Mouse (Mus musculus) lung, embryonic 15.5 days (tissue): ENCODE data around the gene Lsm12. TPM values are rescaled to one million over a fixed set of nuclear protein-coding genes. Genes with fewer than 3 reads are reported as not detected.

Experiments
- ATAC-seq: fragments of 200-750 bp; cut with Nextera tagmentation; 2 replicates; pipeline ENCODE4 v1.8.0; 2017; ENCODE audit warnings: moderate number of reproducible peaks, borderline replicate concordance; ENCODE audit not compliant: low FRiP score, low TSS enrichment; ENCODE audit errors: extremely low read depth
- H3K27ac ChIP-seq: fragments of 300-500 bp; sonication (generic); 2 replicates; pipeline ENCODE4 v1.5.1; 2015; ENCODE audit warnings: moderate library complexity, mild to moderate bottlenecking, inconsistent platforms
- H3K27me3 ChIP-seq: fragments of 300-500 bp; sonication (generic); 2 replicates; pipeline ENCODE4 v1.6.1; 2015; ENCODE audit warnings: inconsistent platforms
- H3K36me3 ChIP-seq: fragments of 300-500 bp; sonication (generic); 2 replicates; pipeline ENCODE4 v1.6.1; 2015; ENCODE audit warnings: inconsistent platforms
- H3K4me1 ChIP-seq: fragments of 300-500 bp; sonication (generic); 2 replicates; pipeline ENCODE4 v1.6.1; 2015; ENCODE audit warnings: inconsistent platforms
- H3K4me2 ChIP-seq: fragments of 300-500 bp; sonication (generic); 2 replicates; pipeline ENCODE4 v1.6.1; 2015; ENCODE audit warnings: inconsistent platforms, mild to moderate bottlenecking, moderate library complexity
- H3K4me3 ChIP-seq: fragments of 300-500 bp; sonication (generic); 2 replicates; pipeline ENCODE4 v1.5.1; 2015; ENCODE audit warnings: mild to moderate bottlenecking, inconsistent platforms
- H3K9ac ChIP-seq: fragments of 300-500 bp; sonication (generic); 2 replicates; pipeline ENCODE4 v1.6.1; 2015; ENCODE audit warnings: inconsistent platforms
- H3K9me3 ChIP-seq: fragments of 300-500 bp; sonication (generic); 2 replicates; pipeline ENCODE4 v1.6.1; 2016; ENCODE audit warnings: inconsistent platforms
- WGBS: fragments of 180-500 bp; shearing (Covaris S2); methylation state at CpG from one replicate; pipeline ENCODE4 v1.1.7; 2015; 5-methylcytosine and 5-hydroxymethylcytosine counted together
- microRNA-seq: library from miRNA; unstranded; fragments of <30 nt; microRNA quantifications from one replicate; pipeline ENCODE4, GENCODE M21; 2016
- polyA plus RNA-seq: library from polyadenylated mRNA; unstranded; fragments of >200 nt; fragmentation: Nextera tagmentation; extraction: Ambion mirVana; gene quantifications from 2 replicates; pipeline ENCODE4 v1.2.1, GENCODE M21; 2015

Gene Lsm12
- polyA plus RNA-seq, 1 experiment from 2014 or later: 112 TPM

GRCm38 (mm10) chr11:102140508-102140907, 44.6 kb downstream of the Lsm12 start:
- Histone ChIP-seq H3K4me2 (no peak overlapping the region), H3K4me3 (no peak overlapping the region), H3K27me3 (peaks cover 35% of the 10 kb centered on the region), H3K9ac (no peak overlapping the region), H3K27ac (no peak overlapping the region), H3K4me1 (peaks cover 4% of the 10 kb centered on the region), H3K9me3 (no peaks in the 10 kb centered on the region), H3K36me3 (no peaks in the 10 kb centered on the region)
- ATAC-seq: no peak
- 4% methylated on average over 5 of the region's 5 CpGs for WGBS

GRCm38 (mm10) chr11:102138447-102138740, 46.7 kb downstream of the Lsm12 start:
- peaks cover 17% of the 10 kb centered on the region for H3K27me3 ChIP-seq

GRCm38 (mm10) chr11:102137625-102138446, 47.3 kb downstream of the Lsm12 start:
- no peak overlapping the region for H3K27ac ChIP-seq
- 39% methylated on average over 13 of the region's 13 CpGs for WGBS
- H3K4me2 ChIP-seq: peak overlapping the region; percentile 55
- H3K9ac ChIP-seq: no peak overlapping the region
- no peaks in the 10 kb centered on the region for H3K36me3 ChIP-seq
- H3K27me3 ChIP-seq: peaks cover 11% of the 10 kb centered on the region
- H3K9me3 ChIP-seq: no peaks in the 10 kb centered on the region
- H3K4me1 ChIP-seq: no peaks in the 10 kb centered on the region
- H3K4me3 ChIP-seq: peak overlapping the region; percentile 22
- ATAC-seq: no peak

More at GRCm38 (mm10) chr11:102138447-102138740, 46.7 kb downstream of the Lsm12 start:
- Histone ChIP-seq H3K36me3 (no peaks in the 10 kb centered on the region), H3K4me2 (peak overlapping the region; percentile 55), H3K9ac (no peak overlapping the region), H3K9me3 (no peaks in the 10 kb centered on the region), H3K4me1 (no peaks in the 10 kb centered on the region), H3K27ac (no peak overlapping the region), H3K4me3 (peak overlapping the region; percentile 22)
- ATAC-seq: no peak
- WGBS: under 1% methylated on average over 18 of the region's 18 CpGs

- Histone ChIP-seq H3K27me3 (peaks cover 3% of the 10 kb centered on the region; the same call in 1 of the 2 replicates), H3K9me3 (no peaks in the 10 kb centered on the region), H3K4me3 (no peak overlapping the region), H3K9ac (no peak overlapping the region), H3K4me2 (no peak overlapping the region), H3K36me3 (no peaks in the 10 kb centered on the region), H3K27ac (no peak overlapping the region), H3K4me1 (no peaks in the 10 kb centered on the region)
- no peak for ATAC-seq
- WGBS: 28% methylated on average over 4 of the region's 4 CpGs
These were observed 50.6 kb downstream of the Lsm12 start for GRCm38 (mm10) chr11:102134516-102134915.

GRCm38 (mm10) chr11:102117386-102117785, 67.7 kb downstream of the Lsm12 start:
- H3K27me3 ChIP-seq: no peaks in the 10 kb centered on the region; the same call in 1 of the 2 replicates
- WGBS: 63% methylated on average over 6 of the region's 6 CpGs
- no peak for ATAC-seq
- no peak overlapping the region for H3K4me3 ChIP-seq
- no peaks in the 10 kb centered on the region for H3K9me3 ChIP-seq
- H3K27ac ChIP-seq: no peak overlapping the region
- H3K4me1 ChIP-seq: no peaks in the 10 kb centered on the region
- no peak overlapping the region for H3K4me2 ChIP-seq
- H3K36me3 ChIP-seq: no peaks in the 10 kb centered on the region
- no peak overlapping the region for H3K9ac ChIP-seq

GRCm38 (mm10) chr11:102116241-102116640, 68.9 kb downstream of the Lsm12 start:
- no peak for ATAC-seq
- H3K4me2 ChIP-seq: no peak overlapping the region
- no peak overlapping the region for H3K4me3 ChIP-seq
- no peaks in the 10 kb centered on the region for H3K4me1 ChIP-seq
- H3K27ac ChIP-seq: no peak overlapping the region
- WGBS: 37% methylated on average over 8 of the region's 8 CpGs
- H3K9me3 ChIP-seq: no peaks in the 10 kb centered on the region
- H3K27me3 ChIP-seq: no peaks in the 10 kb centered on the region; the same call in 1 of the 2 replicates
- H3K9ac ChIP-seq: no peak overlapping the region
- no peaks in the 10 kb centered on the region for H3K36me3 ChIP-seq

Small RNA genes lying within 50 kb of the gene (microRNA-seq; reads per million reads assigned to microRNA genes)
- gene Mir8101: 2.8 reads per million, percentile 10 among the genes with 10 or more reads in this experiment

Other genes starting within 250 kb of the Lsm12 start
- gene Sost, start 218.3 kb downstream of the Lsm12 start, polyA plus RNA-seq: 0.44 and 0.52 TPM in 2 replicates
- gene Cfap97d1, start 201.0 kb downstream of the Lsm12 start, polyA plus RNA-seq: not detected in 2 replicates
- 18.8 and 20.0 TPM in 2 replicates for gene Dusp3, start 198.3 kb downstream of the Lsm12 start, polyA plus RNA-seq
- gene Mpp3, start 156.8 kb downstream of the Lsm12 start, polyA plus RNA-seq: 3.8 and 3.9 TPM in 2 replicates
- gene Cd300lg, start 143.8 kb downstream of the Lsm12 start, polyA plus RNA-seq: 0.59 and 0.63 TPM in 2 replicates
- gene Mpp2, start 96.8 kb downstream of the Lsm12 start, polyA plus RNA-seq: 5.8 and 6.9 TPM in 2 replicates
- gene Ppy, start 84.0 kb downstream of the Lsm12 start, polyA plus RNA-seq: not detected in 2 replicates
- gene Pyy, start 77.5 kb downstream of the Lsm12 start, polyA plus RNA-seq: not detected in 2 replicates
- 0.46 and 0.67 TPM in 2 replicates for gene Nags, start 39.8 kb downstream of the Lsm12 start, polyA plus RNA-seq
- gene Tmem101, start 28.9 kb downstream of the Lsm12 start, polyA plus RNA-seq: 31.9 and 36.5 TPM in 2 replicates
- 31.5 and 33.3 TPM in 2 replicates for gene G6pc3, start 4.3 kb upstream of the Lsm12 start, polyA plus RNA-seq
- gene Hdac5, start 44.9 kb upstream of the Lsm12 start, polyA plus RNA-seq: 71.3 and 76.7 TPM in 2 replicates
- 19.9 and 20.4 TPM in 2 replicates for gene BC030867, start 63.6 kb upstream of the Lsm12 start, polyA plus RNA-seq
- gene Asb16, start 83.4 kb upstream of the Lsm12 start, polyA plus RNA-seq: 0.09 and 0.10 TPM in 2 replicates
- 48.7 and 51.4 TPM in 2 replicates for gene Tmub2, start 99.6 kb upstream of the Lsm12 start, polyA plus RNA-seq
- 13.3 and 13.6 TPM in 2 replicates for gene Atxn7l3, start 111.3 kb upstream of the Lsm12 start, polyA plus RNA-seq
- gene Ubtf, start 134.4 kb upstream of the Lsm12 start, polyA plus RNA-seq: 83.5 and 86.1 TPM in 2 replicates
- 10.1 and 14.0 TPM in 2 replicates for gene Slc4a1, start 180.9 kb upstream of the Lsm12 start, polyA plus RNA-seq
- gene Rundc3a, start 208.1 kb upstream of the Lsm12 start, polyA plus RNA-seq: 1.6 and 2.0 TPM in 2 replicates
- gene Slc25a39, start 222.7 kb upstream of the Lsm12 start, polyA plus RNA-seq: 240 and 247 TPM in 2 replicates
- gene Grn, start 245.0 kb upstream of the Lsm12 start, polyA plus RNA-seq: 168 and 174 TPM in 2 replicates